Mouse (Mus musculus) heart, embryonic 14.5 days (tissue): ENCODE measurements at regions not wholly inside any gene's neighbourhood (a gene's known extent, or its start where the extent isn't known, plus 50 kb on each side); places are given as distances from the start of the nearest gene placed in this dataset.

Source experiments
- ATAC-seq: fragments of 200-750 bp; cut with Nextera tagmentation; 2 replicates; pipeline ENCODE4 v1.8.0; 2017; ENCODE audit warnings: low read depth, moderate TSS enrichment; ENCODE audit not compliant: insufficient number of reproducible peaks, insufficient read depth, low FRiP score
- H3K27ac ChIP-seq, 2 experiments: fragments of 200-500 bp in 1 of 2; fragments of 300-500 bp in 1 of 2; sonication (generic) in 1 of 2; replicated peaks in 1 of 2; 2 replicates each; pipeline ENCODE4 v1.5.1; 2012 to 2014; ENCODE audit warnings: low read depth in 2 of 2, low read length in 2 of 2, control low read depth in 1 of 2, mild to moderate bottlenecking in 1 of 2, mixed read lengths in 1 of 2; ENCODE audit not compliant: control insufficient read depth in 1 of 2, insufficient read depth in 1 of 2
- H3K27me3 ChIP-seq: fragments of 300-500 bp; sonication (generic); 2 replicates; pipeline ENCODE4 v1.6.1; 2014; ENCODE audit warnings: mild to moderate bottlenecking, low read length, control low read depth; ENCODE audit not compliant: control insufficient read depth, insufficient read depth
- H3K36me3 ChIP-seq: fragments of 300-500 bp; sonication (generic); 2 replicates; pipeline ENCODE4 v1.6.1; 2014; ENCODE audit warnings: mild to moderate bottlenecking, control low read depth, low read length, mixed read lengths; ENCODE audit not compliant: control insufficient read depth, insufficient read depth
- H3K4me1 ChIP-seq, 2 experiments: fragments of 200-500 bp in 1 of 2; fragments of 300-500 bp in 1 of 2; sonication (generic) in 1 of 2; 2 replicates each; pipeline ENCODE4 v1.6.1; 2012 to 2014; ENCODE audit warnings: low read length in 2 of 2, control low read depth in 1 of 2, mixed read lengths in 1 of 2; ENCODE audit not compliant: control insufficient read depth in 2 of 2, insufficient read depth in 2 of 2
- H3K4me2 ChIP-seq: fragments of 300-500 bp; sonication (generic); 2 replicates; pipeline ENCODE4 v1.6.1; 2014; ENCODE audit warnings: mild to moderate bottlenecking, low read length
- H3K4me3 ChIP-seq, 2 experiments: fragments of 200-500 bp in 1 of 2; fragments of 300-500 bp in 1 of 2; sonication (generic) in 1 of 2; 2 replicates each; pipeline ENCODE4 v1.5.1; 2012 to 2014; ENCODE audit warnings: low read length in 2 of 2, mild to moderate bottlenecking in 2 of 2, control low read depth in 1 of 2, low read depth in 1 of 2, moderate library complexity in 1 of 2; ENCODE audit not compliant: control insufficient read depth in 1 of 2, insufficient read depth in 1 of 2
- H3K9ac ChIP-seq: fragments of 300-500 bp; sonication (generic); 2 replicates; pipeline ENCODE4 v1.6.1; 2014; ENCODE audit warnings: mild to moderate bottlenecking, low read length
- H3K9me3 ChIP-seq: fragments of 300-500 bp; sonication (generic); 2 replicates; pipeline ENCODE4 v1.6.1; 2016; ENCODE audit warnings: low read length, control low read depth; ENCODE audit not compliant: control insufficient read depth
- WGBS: fragments of 180-500 bp; shearing (Covaris S2); extraction: QIAGEN DNeasy Blood & Tissue Kit; methylation state at CpG from one replicate; pipeline ENCODE4 v1.1.7; 2014; 5-methylcytosine and 5-hydroxymethylcytosine counted together

- Histone ChIP-seq H3K4me1 (peaks cover 15 to 19% of the 10 kb centered on the region in 2 experiments), H3K9ac (no peak overlapping the region), H3K4me3 (no peak overlapping the region), H3K4me2 (no peak overlapping the region), H3K27ac (no peak overlapping the region), H3K9me3 (no peaks in the 10 kb centered on the region), H3K27me3 (no peaks in the 10 kb centered on the region), H3K36me3 (no peaks in the 10 kb centered on the region)
- no peak for ATAC-seq
- WGBS: 52% methylated on average over 6 of the region's 6 CpGs
Measured at GRCm38 (mm10) chr4:53261556-53262140, 102.0 kb upstream of the Abca1 start.

- Histone ChIP-seq H3K4me2 (no peak overlapping the region), H3K9ac (no peak overlapping the region), H3K9me3 (no peaks in the 10 kb centered on the region), H3K4me3 (no peak overlapping the region), H3K27me3 (no peaks in the 10 kb centered on the region), H3K36me3 (no peaks in the 10 kb centered on the region), H3K27ac (no peak overlapping the region), H3K4me1 (peaks cover 6 to 10% of the 10 kb centered on the region in 2 experiments)
- 88% methylated on average over 6 of the region's 6 CpGs for WGBS
- ATAC-seq: no peak
Measured at GRCm38 (mm10) chr4:53258975-53259374, 99.3 kb upstream of the Abca1 start.

GRCm38 (mm10) chr4:53256996-53257395 lies 97.3 kb upstream of the Abca1 start:
- Histone ChIP-seq H3K9me3 (no peaks in the 10 kb centered on the region), H3K4me2 (no peak overlapping the region), H3K9ac (no peak overlapping the region), H3K27ac (no peak overlapping the region), H3K36me3 (no peaks in the 10 kb centered on the region), H3K4me3 (no peak overlapping the region), H3K4me1 (peaks cover 0 to 4% of the 10 kb centered on the region in 2 experiments; a peak in 1 of 4 replicates), H3K27me3 (no peaks in the 10 kb centered on the region)
- WGBS: 66% methylated on average over 5 of the region's 5 CpGs
- no peak for ATAC-seq

GRCm38 (mm10) chr4:53254483-53254882 lies 94.8 kb upstream of the Abca1 start:
- Histone ChIP-seq H3K9ac (no peak overlapping the region), H3K9me3 (no peaks in the 10 kb centered on the region), H3K36me3 (no peaks in the 10 kb centered on the region), H3K27ac (no peak overlapping the region), H3K4me3 (no peak overlapping the region), H3K4me1 (peaks cover 0 to 4% of the 10 kb centered on the region in 2 experiments; a peak in 1 of 4 replicates), H3K4me2 (no peak overlapping the region), H3K27me3 (no peaks in the 10 kb centered on the region)
- 91% methylated on average over 6 of the region's 6 CpGs for WGBS
- ATAC-seq: no peak

- H3K27me3 ChIP-seq: no peaks in the 10 kb centered on the region
- WGBS: 71% methylated on average over 4 of the region's 4 CpGs
- no peak for ATAC-seq
- no peaks in the 10 kb centered on the region for H3K9me3 ChIP-seq
- H3K4me2 ChIP-seq: no peak overlapping the region
- no peak overlapping the region for H3K27ac ChIP-seq
- no peak overlapping the region for H3K4me3 ChIP-seq
- no peaks in the 10 kb centered on the region for H3K36me3 ChIP-seq
- H3K4me1 ChIP-seq: peaks cover 0 to 4% of the 10 kb centered on the region in 2 experiments; a peak in 1 of 4 replicates
- H3K9ac ChIP-seq: no peak overlapping the region
Measured at GRCm38 (mm10) chr4:53253680-53254079, 94.0 kb upstream of the Abca1 start.

GRCm38 (mm10) chr4:53250325-53250724 lies 90.6 kb upstream of the Abca1 start:
- H3K27ac ChIP-seq: no peak overlapping the region
- WGBS: 84% methylated on average over 3 of the region's 3 CpGs
- no peak overlapping the region for H3K4me2 ChIP-seq
- H3K4me3 ChIP-seq: no peak overlapping the region
- no peaks in the 10 kb centered on the region for H3K27me3 ChIP-seq
- no peak overlapping the region for H3K9ac ChIP-seq
- H3K36me3 ChIP-seq: no peaks in the 10 kb centered on the region
- no peaks in the 10 kb centered on the region for H3K9me3 ChIP-seq
- ATAC-seq: no peak
- peaks cover 2 to 8% of the 10 kb centered on the region in 2 experiments; a peak in 3 of 4 replicates for H3K4me1 ChIP-seq

- H3K9ac ChIP-seq: no peak overlapping the region
- peak overlapping the region in 1 of 2 experiments; percentile 52; a peak in 1 of 4 replicates for H3K27ac ChIP-seq
- no peak overlapping the region for H3K4me2 ChIP-seq
- no peaks in the 10 kb centered on the region for H3K36me3 ChIP-seq
- peaks cover 2 to 6% of the 10 kb centered on the region in 2 experiments; a peak in 2 of 4 replicates for H3K4me1 ChIP-seq
- ATAC-seq: no peak
- no peaks in the 10 kb centered on the region for H3K9me3 ChIP-seq
- H3K4me3 ChIP-seq: no peak overlapping the region
- no peaks in the 10 kb centered on the region for H3K27me3 ChIP-seq
- WGBS: 78% methylated on average over 15 of the region's 15 CpGs
Measured at GRCm38 (mm10) chr4:53246083-53246747, 86.5 kb upstream of the Abca1 start.
